Mouse (Mus musculus): ENCODE results near the gene Gm27027. TPM values are rescaled to one million over a fixed set of nuclear protein-coding genes. Genes with fewer than 3 reads are reported as not detected.

The Gm27027 gene
- total RNA-seq, 2 experiments from 2014 or later, result not detected

- DNase-seq (ENCODE audit: low spot score in 2 of 2), result no peak
- Histone ChIP-seq H3K27ac (no peak overlapping the region), H3K4me3 (no peak overlapping the region)
- no peak for TF ChIP-seq CTCF (conservative IDR thresholded peaks at IDR 0.05)
Observed at GRCm38 (mm10) chr2:94001411-94001810, 5.3 kb upstream of the Gm27027 start.

GRCm38 (mm10) chr2:93992810-93993209 lies 3.3 kb downstream of the Gm27027 start:
- H3K27ac ChIP-seq, result peak overlapping the region; percentile 85
- no peak overlapping the region for H3K4me3 ChIP-seq
- no peak for DNase-seq (ENCODE audit: low spot score in 2 of 2)
- TF ChIP-seq CTCF (conservative IDR thresholded peaks at IDR 0.05), result no peak

GRCm38 (mm10) chr2:93992259-93992658 lies 3.9 kb downstream of the Gm27027 start:
- H3K27ac ChIP-seq, result peak overlapping the region; percentile 85
- no peak for TF ChIP-seq CTCF (conservative IDR thresholded peaks at IDR 0.05)
- peak; percentile 58 to 68 for DNase-seq (ENCODE audit: low spot score in 2 of 2)
- H3K4me3 ChIP-seq, result no peak overlapping the region

GRCm38 (mm10) chr2:93991336-93991735 lies 4.8 kb downstream of the Gm27027 start:
- peak overlapping the region; percentile 85 for H3K27ac ChIP-seq
- TF ChIP-seq CTCF (conservative IDR thresholded peaks at IDR 0.05), result no peak
- H3K4me3 ChIP-seq, result no peak overlapping the region
- DNase-seq (ENCODE audit: low spot score in 2 of 2), result no peak

- H3K27ac ChIP-seq, result peak overlapping the region; percentile 32; the same call in 1 of the 2 replicates
- no peak overlapping the region for H3K4me3 ChIP-seq
- no peak for TF ChIP-seq CTCF (conservative IDR thresholded peaks at IDR 0.05)
- DNase-seq (ENCODE audit: low spot score in 2 of 2), result no peak
Observed at GRCm38 (mm10) chr2:93988440-93988839, 7.7 kb downstream of the Gm27027 start.

- Histone ChIP-seq H3K27ac (no peak overlapping the region), H3K4me3 (no peak overlapping the region)
- no peak for DNase-seq (ENCODE audit: low spot score in 2 of 2)
- peak; percentile 30 for TF ChIP-seq CTCF (conservative IDR thresholded peaks at IDR 0.05)
Observed at GRCm38 (mm10) chr2:93982457-93983235, 13.5 kb downstream of the Gm27027 start.

GRCm38 (mm10) chr2:93979249-93980120 lies 16.7 kb downstream of the Gm27027 start:
- Histone ChIP-seq H3K4me3 (no peak overlapping the region), H3K27ac (peak overlapping the region; percentile 39)
- DNase-seq (ENCODE audit: low spot score in 2 of 2), result no peak
- no peak for TF ChIP-seq CTCF (conservative IDR thresholded peaks at IDR 0.05)

- TF ChIP-seq CTCF (conservative IDR thresholded peaks at IDR 0.05), result peak; percentile 64
- Histone ChIP-seq H3K27ac (peak overlapping the region; percentile 89), H3K4me3 (peak overlapping the region; percentile 56)
- peak; percentile 45 to 51 for DNase-seq (ENCODE audit: low spot score in 2 of 2)
Observed at GRCm38 (mm10) chr2:93976436-93977252, 19.5 kb downstream of the Gm27027 start.

GRCm38 (mm10) chr2:93975526-93976435 lies 20.4 kb downstream of the Gm27027 start:
- peak overlapping the region; percentile 89 for H3K27ac ChIP-seq
- DNase-seq (ENCODE audit: low spot score in 2 of 2), result no peak
- no peak for TF ChIP-seq CTCF (conservative IDR thresholded peaks at IDR 0.05)
- H3K4me3 ChIP-seq, result peak overlapping the region; percentile 56

GRCm38 (mm10) chr2:93975041-93975440 lies 21.1 kb downstream of the Gm27027 start:
- no peak overlapping the region for H3K27ac ChIP-seq
- TF ChIP-seq CTCF (conservative IDR thresholded peaks at IDR 0.05), result no peak
- DNase-seq (ENCODE audit: low spot score in 2 of 2), result no peak
- no peak overlapping the region for H3K4me3 ChIP-seq

- TF ChIP-seq CTCF (conservative IDR thresholded peaks at IDR 0.05), result no peak
- Histone ChIP-seq H3K27ac (no peak overlapping the region), H3K4me3 (no peak overlapping the region)
- no peak for DNase-seq (ENCODE audit: low spot score in 2 of 2)
Observed at GRCm38 (mm10) chr2:93971647-93972046, 24.5 kb downstream of the Gm27027 start.
